Mouse (Mus musculus) bone marrow, adult 2 months (tissue): ENCODE data around the gene Gm5475. TPM values are rescaled to one million over a fixed set of nuclear protein-coding genes. Genes with fewer than 3 reads are reported as not detected.

Source experiments
- H3K27ac ChIP-seq: fragments of 200-500 bp; 2 replicates; pipeline ENCODE4 v1.5.1; 2012; ENCODE audit warnings: low read depth, mild to moderate bottlenecking, control low read depth, inconsistent platforms, low read length; ENCODE audit not compliant: control insufficient read depth, poor library complexity, insufficient read depth
- H3K4me1 ChIP-seq: fragments of 200-500 bp; 2 replicates; pipeline ENCODE4 v1.6.1; 2011; ENCODE audit warnings: low read length; ENCODE audit not compliant: control insufficient read depth, insufficient read depth
- H3K4me3 ChIP-seq: fragments of 200-500 bp; replicated peaks from 2 replicates; pipeline ENCODE3; 2011; ENCODE audit warnings: mild to moderate bottlenecking, low read depth, low read length, control low read depth; ENCODE audit not compliant: control insufficient read depth
- CTCF ChIP-seq: fragments of 200-500 bp; IDR thresholded peaks from 2 replicates; pipeline ENCODE4 v1.5.1; 2011; ENCODE audit warnings: low read length, control low read depth; ENCODE audit not compliant: control insufficient read depth, insufficient read depth
- POLR2A ChIP-seq: fragments of 200-500 bp; IDR thresholded peaks from 2 replicates; pipeline ENCODE4 v1.6.1; 2011; ENCODE audit warnings: low read depth, mild to moderate bottlenecking, control low read depth, low read length, borderline replicate concordance; ENCODE audit not compliant: control insufficient read depth
- WGBS: fragments of 180-500 bp; shearing (Covaris S2); methylation state at CpG from one replicate; pipeline ENCODE4 v1.1.7; 2018; 5-methylcytosine and 5-hydroxymethylcytosine counted together
- polyA plus RNA-seq: library from polyadenylated mRNA; stranded (reverse); fragments of >200 nt; gene quantifications from 2 replicates; pipeline ENCODE4 v1.2.4, GENCODE M21; 2011; ENCODE audit warnings: low replicate concordance; ENCODE audit not compliant: missing spikeins, insufficient read depth, insufficient read length

Gene Gm5475
- polyA plus RNA-seq, 1 experiment: not detected

- Histone ChIP-seq H3K27ac (no peak overlapping the region), H3K4me3 (no peak overlapping the region), H3K4me1 (peaks cover 1% of the 10 kb centered on the region; the same call in 1 of the 2 replicates)
- TF ChIP-seq CTCF (no peak), POLR2A (no peak)
- WGBS: 57% methylated on average over 5 of the region's 5 CpGs
Measured at GRCm38 (mm10) chr15:100462086-100462485, 40.1 kb downstream of the Gm5475 start.

- no peak for TF ChIP-seq POLR2A
- TF ChIP-seq CTCF: peak; percentile 65
- no peak overlapping the region for H3K27ac ChIP-seq
- H3K4me3 ChIP-seq: no peak overlapping the region
- peaks cover 1% of the 10 kb centered on the region; the same call in 1 of the 2 replicates for H3K4me1 ChIP-seq
- WGBS: 15% methylated on average over 6 of the region's 6 CpGs
Measured at GRCm38 (mm10) chr15:100463712-100464111, 41.8 kb downstream of the Gm5475 start.

DNA sequence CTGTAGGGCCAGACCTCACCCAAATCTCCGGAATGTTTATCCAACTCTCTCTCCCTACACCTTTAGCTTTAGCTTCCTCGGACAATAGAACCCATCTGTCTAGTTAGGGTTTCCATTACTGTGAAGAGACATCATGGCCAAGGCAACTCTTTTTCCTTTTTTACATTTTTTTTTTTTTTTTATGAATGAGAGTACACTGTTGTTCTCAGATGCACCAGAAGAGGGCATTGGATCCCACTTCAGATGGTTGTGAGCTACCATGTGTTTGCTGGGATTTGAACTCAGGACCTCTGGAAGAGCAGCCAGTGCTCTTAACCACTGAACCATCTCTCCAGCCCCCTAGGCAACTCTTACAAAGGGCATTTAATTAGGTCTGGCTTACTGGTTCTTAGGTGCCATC lies 43.5 kb downstream of the Gm5475 start:
- TF ChIP-seq CTCF (no peak), POLR2A (no peak)
- H3K4me1 ChIP-seq: peaks cover 3% of the 10 kb centered on the region
- WGBS: 76% methylated on average over 2 of the region's 2 CpGs

DNA sequence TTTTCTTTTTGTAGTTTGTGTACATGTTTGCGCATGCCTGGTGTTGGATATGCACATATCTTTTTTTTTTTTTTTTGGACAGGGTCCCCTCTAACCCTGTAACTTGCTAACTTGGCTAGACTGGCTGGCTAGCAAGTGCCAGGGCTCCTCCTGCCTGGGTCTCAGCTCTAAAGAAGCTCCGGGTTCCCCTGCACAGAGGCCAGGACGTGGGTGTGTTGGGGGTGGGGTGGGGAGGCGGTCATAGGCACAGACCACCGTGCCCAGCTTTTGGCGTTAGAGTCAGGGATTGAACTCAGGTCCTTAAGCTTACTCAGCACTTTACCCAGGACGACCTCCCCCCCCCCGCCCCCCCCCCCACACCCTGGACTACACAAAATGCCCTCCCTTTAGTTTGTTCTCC lies 45.8 kb downstream of the Gm5475 start:
- Histone ChIP-seq H3K27ac (no peak overlapping the region), H3K4me1 (peaks cover 2% of the 10 kb centered on the region), H3K4me3 (no peak overlapping the region)
- no peak for TF ChIP-seq POLR2A
- TF ChIP-seq CTCF: no peak
- 41% methylated on average over 8 of the region's 8 CpGs for WGBS

More for the DNA sequence above, 43.5 kb downstream of the Gm5475 start:
- no peak overlapping the region for H3K27ac ChIP-seq
- no peak overlapping the region for H3K4me3 ChIP-seq

- H3K27ac ChIP-seq: peak within 1 kb of the TSS; percentile 91
- 2% methylated on average over 84 of the region's 84 CpGs for WGBS
- H3K4me3 ChIP-seq: peak within 1 kb of the TSS; percentile 84
- peak; percentile 69; the same call in 1 of the 2 replicates for TF ChIP-seq CTCF
- TF ChIP-seq POLR2A: peak; percentile 60; the same call in 1 of the 2 replicates
- peaks cover 2% of the 10 kb centered on the region for H3K4me1 ChIP-seq
Measured at GRCm38 (mm10) chr15:100468295-100469188, 46.6 kb downstream of the Gm5475 start, which contains the start of gene Letmd1. Gene Letmd1, plus strand, starts transcription at chr15:100469023.

- H3K4me1 ChIP-seq: peaks cover 2% of the 10 kb centered on the region
- WGBS: under 1% methylated on average over 19 of the region's 19 CpGs
- peak overlapping the region; percentile 91 for H3K27ac ChIP-seq
- H3K4me3 ChIP-seq: peak overlapping the region; percentile 84
- TF ChIP-seq CTCF (no peak), POLR2A (no peak)
Measured at GRCm38 (mm10) chr15:100469189-100469545, 47.2 kb downstream of the Gm5475 start.

GRCm38 (mm10) chr15:100470037-100470436 lies 48.1 kb downstream of the Gm5475 start:
- peaks cover 2% of the 10 kb centered on the region for H3K4me1 ChIP-seq
- WGBS: 72% methylated on average over 10 of the region's 10 CpGs
- no peak overlapping the region for H3K27ac ChIP-seq
- no peak for TF ChIP-seq CTCF
- TF ChIP-seq POLR2A: no peak
- H3K4me3 ChIP-seq: no peak overlapping the region

GRCm38 (mm10) chr15:100473926-100474503 lies 52.1 kb downstream of the Gm5475 start:
- Histone ChIP-seq H3K27ac (no peak overlapping the region), H3K4me3 (no peak overlapping the region), H3K4me1 (peaks cover 2% of the 10 kb centered on the region)
- WGBS: 88% methylated on average over 7 of the region's 7 CpGs
- TF ChIP-seq CTCF: no peak
- no peak for TF ChIP-seq POLR2A

Other genes with a start within 250 kb of the Gm5475 start
- gene Atf1, start 194.3 kb upstream of the Gm5475 start, polyA plus RNA-seq: 36.5 and 58.0 TPM in 2 replicates
- gene Tmprss12, start 141.3 kb upstream of the Gm5475 start, polyA plus RNA-seq: not detected in 2 replicates
- gene Mettl7a1, start 118.0 kb upstream of the Gm5475 start, polyA plus RNA-seq: 29.4 and 34.3 TPM in 2 replicates
- gene Mettl7a3, start 87.2 kb upstream of the Gm5475 start, polyA plus RNA-seq: not detected in 2 replicates
- gene Methig1, start 69.0 kb upstream of the Gm5475 start, polyA plus RNA-seq: not detected in 2 replicates
- gene Mettl7a2, start 68.9 kb upstream of the Gm5475 start, polyA plus RNA-seq: not detected in 2 replicates
- not detected in 2 replicates for gene Higd1c, start 57.6 kb upstream of the Gm5475 start, polyA plus RNA-seq
- gene Slc11a2, start 2.9 kb downstream of the Gm5475 start, polyA plus RNA-seq: 27.7 and 30.7 TPM in 2 replicates
- 10.9 and 19.1 TPM in 2 replicates for gene Letmd1, start 46.9 kb downstream of the Gm5475 start, polyA plus RNA-seq
- 0.43 and 3.0 TPM in 2 replicates for gene Csrnp2, start 73.3 kb downstream of the Gm5475 start, polyA plus RNA-seq
- 9.5 and 11.8 TPM in 2 replicates for gene Tfcp2, start 129.9 kb downstream of the Gm5475 start, polyA plus RNA-seq
- gene Pou6f1, start 177.8 kb downstream of the Gm5475 start, polyA plus RNA-seq: 5.9 and 7.7 TPM in 2 replicates
- 121 and 138 TPM in 2 replicates for gene Dazap2, start 193.2 kb downstream of the Gm5475 start, polyA plus RNA-seq
- 7.3 and 8.7 TPM in 2 replicates for gene Smagp, start 214.8 kb downstream of the Gm5475 start, polyA plus RNA-seq
- gene Bin2, start 247.4 kb downstream of the Gm5475 start, polyA plus RNA-seq: 72.6 and 139 TPM in 2 replicates